Mouse (Mus musculus) embryo, embryonic 9.5 days (tissue): ENCODE data around the gene Itga5.

Experiments
- DNase-seq: peaks from one replicate; pipeline ENCODE4 v3.0.0-alpha.2; 2017; ENCODE audit errors: extremely low spot score

The Itga5 gene

GRCm38 (mm10) chr15:103313495-103314095, 53.0 kb downstream of the Itga5 start:
- peak; percentile 59 for DNase-seq

GRCm38 (mm10) chr15:103310365-103310910, 56.1 kb downstream of the Itga5 start, which contains the start of gene Gpr84:
Gene Gpr84, minus strand, starts transcription at chr15:103310612.
- DNase-seq, result no peak

- no peak for DNase-seq
These were observed 57.5 kb downstream of the Itga5 start for GRCm38 (mm10) chr15:103308876-103309580.

GRCm38 (mm10) chr15:103308056-103308875, 58.3 kb downstream of the Itga5 start:
- peak; percentile 42 for DNase-seq

GRCm38 (mm10) chr15:103307125-103307524, 59.4 kb downstream of the Itga5 start:
- peak; percentile 94 for DNase-seq

GRCm38 (mm10) chr15:103305792-103306645, 60.5 kb downstream of the Itga5 start:
- no peak for DNase-seq

- peak; percentile 99 for DNase-seq
These were observed 61.4 kb downstream of the Itga5 start for GRCm38 (mm10) chr15:103305070-103305678.

- DNase-seq, result no peak
These were observed 62.0 kb downstream of the Itga5 start for GRCm38 (mm10) chr15:103304616-103304969.

- DNase-seq, result peak; percentile 70
These were observed 62.5 kb downstream of the Itga5 start for GRCm38 (mm10) chr15:103303916-103304615.

- DNase-seq, result peak; percentile 76
These were observed 64.1 kb downstream of the Itga5 start for GRCm38 (mm10) chr15:103302341-103303021.

GRCm38 (mm10) chr15:103301547-103302340, 64.8 kb downstream of the Itga5 start:
- no peak for DNase-seq

GRCm38 (mm10) chr15:103301046-103301445, 65.5 kb downstream of the Itga5 start:
- DNase-seq, result peak; percentile 70

- DNase-seq, result no peak
These were observed 66.0 kb downstream of the Itga5 start for GRCm38 (mm10) chr15:103300560-103300959.

GRCm38 (mm10) chr15:103300067-103300471, 66.5 kb downstream of the Itga5 start:
- DNase-seq, result peak; percentile 70

GRCm38 (mm10) chr15:103299644-103300043, 66.9 kb downstream of the Itga5 start:
- DNase-seq, result no peak

- DNase-seq, result no peak
These were observed 67.5 kb downstream of the Itga5 start for GRCm38 (mm10) chr15:103298861-103299616.

GRCm38 (mm10) chr15:103298026-103298425, 68.5 kb downstream of the Itga5 start:
- DNase-seq, result no peak

- no peak for DNase-seq
These were observed 69.2 kb downstream of the Itga5 start for GRCm38 (mm10) chr15:103297313-103297712.
